Mouse (Mus musculus): ENCODE results near the gene Lrrc32. TPM values are rescaled to one million over a fixed set of nuclear protein-coding genes. Genes with fewer than 3 reads are reported as not detected.

Lrrc32 gene
- total RNA-seq (2014; rRNA removed) = 1.5 and 4.9 TPM in 2 replicates
- 5.2 and 7.5 TPM in 2 replicates for polyA plus RNA-seq (2012; rRNA removed)

GRCm38 (mm10) chr7:98489131-98489530 is at the start of gene Lrrc32:
TSS of gene Lrrc32 (plus strand) at chr7:98489283.
- 74% methylated on average over 6 of the region's 6 CpGs for WGBS
- Histone ChIP-seq H3K27ac (replicated peaks; ENCODE audit: insufficient read depth, low read depth, low read length) (peak within 1 kb of the TSS; percentile 65), H3K4me1 (ENCODE audit: control insufficient read depth, insufficient read depth, low read length) (no peaks in the 10 kb centered on the region), H3K27me3 (ENCODE audit: control insufficient read depth, insufficient read depth, low read length) (peaks cover 3% of the 10 kb centered on the region; the same call in 1 of the 2 replicates), H3K9ac (ENCODE audit: low read depth, low read length) (peak within 1 kb of the TSS; percentile 83), H3K4me3 (ENCODE audit: insufficient read depth, low read depth, low read length) (peak within 1 kb of the TSS; percentile 64), H3K79me2 (ENCODE audit: control insufficient read depth, insufficient read depth, low read length) (peaks cover 5% of the 10 kb centered on the region; the same call in 1 of the 2 replicates), H3K36me3 (ENCODE audit: control insufficient read depth, insufficient read depth, low read length) (no peaks in the 10 kb centered on the region)
- no peak for DNase-seq (ENCODE audit: extremely low read depth, low read depth, low spot score)
- TF ChIP-seq CTCF (IDR thresholded peaks at IDR 0.05; ENCODE audit: low read depth, low read length) (no peak), POLR2A (IDR thresholded peaks at IDR 0.05; ENCODE audit: extremely low read depth, insufficient read depth, low read length) (no peak)

- TF ChIP-seq POLR2A (IDR thresholded peaks at IDR 0.05; ENCODE audit: extremely low read depth, insufficient read depth, low read length) = no peak
- no peak for TF ChIP-seq CTCF (IDR thresholded peaks at IDR 0.05; ENCODE audit: low read depth, low read length)
- 40% methylated on average over 10 of the region's 10 CpGs for WGBS
- H3K9ac ChIP-seq (ENCODE audit: low read depth, low read length) = no peak within 1 kb of the TSS
These were observed 49.1 kb upstream of the Lrrc32 start, which contains the start of gene Gucy2d for GRCm38 (mm10) chr7:98439956-98440466. TSS of gene Gucy2d (plus strand) at chr7:98440416.

GRCm38 (mm10) chr7:98446873-98447272 is 42.2 kb upstream of the Lrrc32 start:
- Histone ChIP-seq H3K4me1 (ENCODE audit: control insufficient read depth, insufficient read depth, low read length) (no peaks in the 10 kb centered on the region), H3K9ac (ENCODE audit: low read depth, low read length) (no peak overlapping the region), H3K79me2 (ENCODE audit: control insufficient read depth, insufficient read depth, low read length) (no peaks in the 10 kb centered on the region), H3K27me3 (ENCODE audit: control insufficient read depth, insufficient read depth, low read length) (no peaks in the 10 kb centered on the region), H3K27ac (replicated peaks; ENCODE audit: insufficient read depth, low read depth, low read length) (no peak overlapping the region), H3K36me3 (ENCODE audit: control insufficient read depth, insufficient read depth, low read length) (no peaks in the 10 kb centered on the region), H3K4me3 (ENCODE audit: insufficient read depth, low read depth, low read length) (no peak overlapping the region)
- WGBS = 58% methylated on average over 3 of the region's 3 CpGs
- no peak for TF ChIP-seq POLR2A (IDR thresholded peaks at IDR 0.05; ENCODE audit: extremely low read depth, insufficient read depth, low read length)
- no peak for DNase-seq (ENCODE audit: extremely low read depth, low read depth, low spot score)

More at GRCm38 (mm10) chr7:98439956-98440466, 49.1 kb upstream of the Lrrc32 start, which contains the start of gene Gucy2d:
- no peak within 1 kb of the TSS for H3K4me3 ChIP-seq (ENCODE audit: insufficient read depth, low read depth, low read length)
- H3K27me3 ChIP-seq (ENCODE audit: control insufficient read depth, insufficient read depth, low read length) = no peaks in the 10 kb centered on the region
- no peaks in the 10 kb centered on the region for H3K79me2 ChIP-seq (ENCODE audit: control insufficient read depth, insufficient read depth, low read length)
- H3K36me3 ChIP-seq (ENCODE audit: control insufficient read depth, insufficient read depth, low read length) = no peaks in the 10 kb centered on the region
- no peak within 1 kb of the TSS for H3K27ac ChIP-seq (replicated peaks; ENCODE audit: insufficient read depth, low read depth, low read length)
- no peak for DNase-seq (ENCODE audit: extremely low read depth, low read depth, low spot score)
- H3K4me1 ChIP-seq (ENCODE audit: control insufficient read depth, insufficient read depth, low read length) = no peaks in the 10 kb centered on the region

GRCm38 (mm10) chr7:98447585-98448308 is 41.3 kb upstream of the Lrrc32 start:
- 62% methylated on average over 11 of the region's 11 CpGs for whole genome bisulfite sequencing
- no peaks in the 10 kb centered on the region for H3K4me1 ChIP-seq (ENCODE audit: control insufficient read depth, insufficient read depth, low read length)
- DNase-seq (ENCODE audit: extremely low read depth, low read depth, low spot score) = peak; percentile 52
- TF ChIP-seq CTCF (IDR thresholded peaks at IDR 0.05; ENCODE audit: low read depth, low read length) = peak; percentile 40
- TF ChIP-seq POLR2A (IDR thresholded peaks at IDR 0.05; ENCODE audit: extremely low read depth, insufficient read depth, low read length) = no peak
- no peaks in the 10 kb centered on the region for H3K27me3 ChIP-seq (ENCODE audit: control insufficient read depth, insufficient read depth, low read length)
- H3K4me3 ChIP-seq (ENCODE audit: insufficient read depth, low read depth, low read length) = no peak overlapping the region
- no peak overlapping the region for H3K27ac ChIP-seq (replicated peaks; ENCODE audit: insufficient read depth, low read depth, low read length)
- no peaks in the 10 kb centered on the region for H3K79me2 ChIP-seq (ENCODE audit: control insufficient read depth, insufficient read depth, low read length)
- no peaks in the 10 kb centered on the region for H3K36me3 ChIP-seq (ENCODE audit: control insufficient read depth, insufficient read depth, low read length)
- no peak overlapping the region for H3K9ac ChIP-seq (ENCODE audit: low read depth, low read length)

GRCm38 (mm10) chr7:98448309-98448630 is 40.8 kb upstream of the Lrrc32 start:
- DNase-seq (ENCODE audit: extremely low read depth, low read depth, low spot score) = no peak

DNA sequence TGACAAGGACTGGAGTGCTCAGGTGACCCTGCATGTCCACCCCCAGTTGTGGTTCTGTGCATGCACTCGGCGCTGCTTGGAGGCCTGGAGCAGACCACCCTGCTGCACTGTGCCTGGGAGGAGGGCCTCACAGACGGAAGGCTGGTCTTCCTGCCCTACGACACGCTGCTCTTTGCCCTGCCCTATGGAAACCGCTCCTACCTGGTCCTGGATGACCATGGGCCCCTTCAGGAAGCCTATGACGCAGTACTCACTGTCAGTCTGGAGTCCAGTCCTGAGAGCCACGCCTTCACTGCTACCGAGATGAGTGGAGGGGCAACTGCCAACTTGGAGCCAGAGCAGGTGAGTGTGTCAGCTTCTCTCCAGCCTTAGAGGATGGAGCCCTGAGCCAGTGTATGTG is 39.4 kb upstream of the Lrrc32 start:
- WGBS = 83% methylated on average over 9 of the region's 9 CpGs

More at GRCm38 (mm10) chr7:98448309-98448630, 40.8 kb upstream of the Lrrc32 start:
- WGBS = 84% methylated on average over 5 of the region's 5 CpGs
- Histone ChIP-seq H3K4me3 (ENCODE audit: insufficient read depth, low read depth, low read length) (no peak overlapping the region), H3K4me1 (ENCODE audit: control insufficient read depth, insufficient read depth, low read length) (no peaks in the 10 kb centered on the region), H3K27me3 (ENCODE audit: control insufficient read depth, insufficient read depth, low read length) (no peaks in the 10 kb centered on the region), H3K36me3 (ENCODE audit: control insufficient read depth, insufficient read depth, low read length) (no peaks in the 10 kb centered on the region), H3K27ac (replicated peaks; ENCODE audit: insufficient read depth, low read depth, low read length) (no peak overlapping the region), H3K9ac (ENCODE audit: low read depth, low read length) (no peak overlapping the region), H3K79me2 (ENCODE audit: control insufficient read depth, insufficient read depth, low read length) (no peaks in the 10 kb centered on the region)
- TF ChIP-seq POLR2A (IDR thresholded peaks at IDR 0.05; ENCODE audit: extremely low read depth, insufficient read depth, low read length) (no peak), CTCF (IDR thresholded peaks at IDR 0.05; ENCODE audit: low read depth, low read length) (no peak)

More for the DNA sequence above, 39.4 kb upstream of the Lrrc32 start:
- Histone ChIP-seq H3K27me3 (ENCODE audit: control insufficient read depth, insufficient read depth, low read length) (no peaks in the 10 kb centered on the region), H3K27ac (replicated peaks; ENCODE audit: insufficient read depth, low read depth, low read length) (no peak overlapping the region), H3K9ac (ENCODE audit: low read depth, low read length) (no peak overlapping the region), H3K79me2 (ENCODE audit: control insufficient read depth, insufficient read depth, low read length) (no peaks in the 10 kb centered on the region), H3K4me3 (ENCODE audit: insufficient read depth, low read depth, low read length) (no peak overlapping the region), H3K4me1 (ENCODE audit: control insufficient read depth, insufficient read depth, low read length) (no peaks in the 10 kb centered on the region), H3K36me3 (ENCODE audit: control insufficient read depth, insufficient read depth, low read length) (no peaks in the 10 kb centered on the region)
- TF ChIP-seq POLR2A (IDR thresholded peaks at IDR 0.05; ENCODE audit: extremely low read depth, insufficient read depth, low read length) (no peak), CTCF (IDR thresholded peaks at IDR 0.05; ENCODE audit: low read depth, low read length) (no peak)
- no peak for DNase-seq (ENCODE audit: extremely low read depth, low read depth, low spot score)

Data from liver, adult 2 months (tissue).